Mouse (Mus musculus) cerebellum, postnatal 25 days (tissue): Measurements from ENCODE around the gene Zfp637.
"Not testable (repeated sequence)": the region's sequence is repeated elsewhere in the genome, so short reads cannot be mapped to it uniquely, and the experiment has no call there.

ENCODE experiments used
- DNase-seq, 2 experiments: peaks; one replicate each; pipeline ENCODE4 v3.0.0; 2021; ENCODE audit warnings: mixed read lengths in 2 of 2

Zfp637 gene

GRCm38 (mm10) chr6:117868187-117868586, 27.2 kb downstream of the Zfp637 start:
- no peak for DNase-seq

- no peak for DNase-seq
These were observed 30.1 kb downstream of the Zfp637 start for GRCm38 (mm10) chr6:117871034-117871433.

GRCm38 (mm10) chr6:117873450-117873849, 32.5 kb downstream of the Zfp637 start:
- not testable (repeated sequence) for DNase-seq

- DNase-seq = no peak
These were observed 33.8 kb downstream of the Zfp637 start for GRCm38 (mm10) chr6:117874621-117875281.

- peak in 1 of 2 experiments; percentile 88 for DNase-seq
These were observed 37.9 kb downstream of the Zfp637 start for GRCm38 (mm10) chr6:117878700-117879407.

GRCm38 (mm10) chr6:117879408-117880115, 38.6 kb downstream of the Zfp637 start:
- peak; percentile 100 for DNase-seq

- no peak for DNase-seq
These were observed 39.4 kb downstream of the Zfp637 start for GRCm38 (mm10) chr6:117880394-117880838.

- peak in 1 of 2 experiments; percentile 6 for DNase-seq
These were observed 40.2 kb downstream of the Zfp637 start for GRCm38 (mm10) chr6:117881229-117881628.

GRCm38 (mm10) chr6:117881997-117882396, 41.0 kb downstream of the Zfp637 start:
- DNase-seq = no peak

GRCm38 (mm10) chr6:117885943-117886342, 45.0 kb downstream of the Zfp637 start:
- DNase-seq = no peak

GRCm38 (mm10) chr6:117888032-117888431, 47.1 kb downstream of the Zfp637 start:
- no peak for DNase-seq

- DNase-seq = no peak
These were observed 47.7 kb downstream of the Zfp637 start for GRCm38 (mm10) chr6:117888642-117889096.

- DNase-seq = no peak
These were observed 49.3 kb downstream of the Zfp637 start for GRCm38 (mm10) chr6:117890257-117890656.

- DNase-seq = no peak
These were observed 50.6 kb downstream of the Zfp637 start for GRCm38 (mm10) chr6:117891369-117892160.

- no peak for DNase-seq
These were observed 51.4 kb downstream of the Zfp637 start for GRCm38 (mm10) chr6:117892386-117892785.

GRCm38 (mm10) chr6:117893435-117893834, 52.5 kb downstream of the Zfp637 start:
- DNase-seq = no peak
